Comparison of ENCODE assay signal across 8 mouse cellular contexts in the genomic region with DNA sequence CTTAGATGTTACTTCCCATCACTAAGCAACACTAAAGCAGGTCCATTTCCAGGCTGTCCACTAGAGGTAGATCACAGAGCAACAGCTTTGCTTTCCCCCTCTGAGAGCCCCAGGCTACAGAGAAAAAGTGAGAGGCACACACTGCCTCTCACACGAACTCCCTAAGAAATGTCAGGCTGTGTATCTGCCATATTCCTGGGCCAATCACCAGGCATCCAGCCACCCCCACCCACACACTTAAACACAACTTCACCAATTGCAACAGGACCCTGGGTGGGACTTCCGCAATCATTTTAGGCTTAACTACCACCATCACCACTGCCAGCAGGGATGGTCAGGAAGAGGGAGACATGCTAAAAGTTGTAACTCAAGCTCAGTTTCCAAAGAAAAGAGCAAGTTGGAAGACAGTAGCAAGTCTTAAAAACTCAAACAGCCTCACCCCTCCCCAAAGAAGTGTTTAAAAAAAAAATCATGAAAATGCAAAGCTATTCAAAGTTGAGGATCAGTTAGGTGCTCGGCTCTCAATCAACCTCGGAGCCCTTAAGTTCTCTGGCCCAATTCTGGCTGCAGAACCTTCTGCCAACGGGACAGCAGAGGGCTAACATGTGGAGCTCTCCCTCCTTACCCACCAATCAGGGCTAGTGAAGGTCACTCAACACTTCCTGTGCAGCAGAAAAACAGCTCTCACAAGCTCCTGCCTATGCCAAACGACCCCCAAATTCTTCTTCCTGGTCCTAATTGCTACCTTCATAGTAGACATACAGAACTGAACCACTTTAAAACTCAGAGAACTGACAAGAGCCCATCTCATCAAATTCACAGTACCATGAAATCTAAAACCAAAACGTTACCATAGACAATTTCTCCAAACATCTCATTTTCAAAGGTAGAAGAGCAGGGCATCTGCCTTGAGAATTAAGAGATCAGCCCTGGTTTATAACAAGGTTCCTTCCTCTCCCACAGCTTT. TPM values are rescaled to one million over a fixed set of nuclear protein-coding genes. Genes with fewer than 3 reads are reported as not detected.
DNase-seq lines count a peak whose midpoint lies in the region; ATAC-seq lines count a peak whose summit lies in the region.

No protein-coding gene starts in this region.

- H3K27ac ChIP-seq in hindbrain, embryonic 14.5 days, result 0 out of 2 replicates have a peak overlapping the region, but pooled peaks have one; percentile 14

- H3K27me3 ChIP-seq in hindbrain, embryonic 14.5 days (ENCODE audit: control insufficient read depth, insufficient read depth, low read length), result no peaks in the 10 kb centered on the region

- peak overlapping the region; percentile 98 for H3K4me2 ChIP-seq in hindbrain, embryonic 14.5 days (replicated peaks)

- peak overlapping the region; percentile 74 for H3K4me3 ChIP-seq in hindbrain, embryonic 14.5 days (replicated peaks; ENCODE audit: low read length)

- 25% methylated on average over 7 of the region's 7 CpGs for WGBS in hindbrain, embryonic 14.5 days

- ATAC-seq in hindbrain, embryonic 14.5 days (ENCODE audit: low FRiP score), result peak; percentile 12; the same call in 1 of the 2 replicates

- 0 out of 2 replicates have a peak, but pooled peaks cover 4% of the 10 kb centered on the region for H3K36me3 ChIP-seq in hindbrain, embryonic 14.5 days (replicated peaks; ENCODE audit: control insufficient read depth, insufficient read depth)

- peak overlapping the region; percentile 97 for H3K9ac ChIP-seq in hindbrain, embryonic 14.5 days

- peaks cover 38% of the 10 kb centered on the region for H3K4me1 ChIP-seq in hindbrain, embryonic 14.5 days (replicated peaks; ENCODE audit: control insufficient read depth, insufficient read depth, low read length)

- peak; percentile 88 for DNase-seq in R1 (ENCODE audit: low read depth, low spot score)
- peak; percentile 37 to 55 for DNase-seq in cerebellum, postnatal 25 days
- peak; percentile 20 to 55 for DNase-seq in frontal cortex, postnatal 25 days (ENCODE audit: low spot score in 2 of 2)
- DNase-seq in hindbrain, embryonic 14.5 days (ENCODE audit: low spot score), result peak; percentile 59
- DNase-seq in left cerebral cortex, adult 11 months (ENCODE audit: low spot score), result peak; percentile 62
- peak; percentile 92 for DNase-seq in lung, postnatal 36 days
- DNase-seq in right cerebral cortex, postnatal 10 days (ENCODE audit: low spot score in 2 of 2), result peak; percentile 80 to 89
- DNase-seq in yolk sac, embryonic 10.5 days (ENCODE audit: low spot score), result peak; percentile 74

- no peaks in the 10 kb centered on the region for H3K9me3 ChIP-seq in hindbrain, embryonic 14.5 days (ENCODE audit: control insufficient read depth, low read length)

RNA-seq across cellular contexts. Expression of a gene that starts 2.0 kb away (rescaled TPM):
- polyA plus RNA-seq in hindbrain, embryonic 14.5 days (2014; fragmentation: Nextera tagmentation; extraction: Ambion mirVana), result 15.3 and 16.6 TPM in 2 replicates

Comparison
In these comparisons a context has a peak if more than half of its experiments do, and no peak if none do; other contexts are left out.
1. Peak in every context shown above with its lines: DNase-seq, ATAC-seq, H3K4me3 ChIP-seq and H3K27ac ChIP-seq.
2. DNase-seq: peak in every context shown above with its lines; median percentile 92 in lung, postnatal 36 days; 88 in R1; 84 in right cerebral cortex, postnatal 10 days; 74 in yolk sac, embryonic 10.5 days; 62 in left cerebral cortex, adult 11 months; 59 in hindbrain, embryonic 14.5 days; 46 in cerebellum, postnatal 25 days; 38 in frontal cortex, postnatal 25 days.